Mouse (Mus musculus): ENCODE data around the gene Rasal1. TPM values are rescaled to one million over a fixed set of nuclear protein-coding genes. Genes with fewer than 3 reads are reported as not detected.
A peak's percentile ranks its signal among the peaks of the same experiment; 100 is the strongest.

Rasal1 gene
- polyA plus RNA-seq, 1 experiment from 2014 or later = not detected

DNA sequence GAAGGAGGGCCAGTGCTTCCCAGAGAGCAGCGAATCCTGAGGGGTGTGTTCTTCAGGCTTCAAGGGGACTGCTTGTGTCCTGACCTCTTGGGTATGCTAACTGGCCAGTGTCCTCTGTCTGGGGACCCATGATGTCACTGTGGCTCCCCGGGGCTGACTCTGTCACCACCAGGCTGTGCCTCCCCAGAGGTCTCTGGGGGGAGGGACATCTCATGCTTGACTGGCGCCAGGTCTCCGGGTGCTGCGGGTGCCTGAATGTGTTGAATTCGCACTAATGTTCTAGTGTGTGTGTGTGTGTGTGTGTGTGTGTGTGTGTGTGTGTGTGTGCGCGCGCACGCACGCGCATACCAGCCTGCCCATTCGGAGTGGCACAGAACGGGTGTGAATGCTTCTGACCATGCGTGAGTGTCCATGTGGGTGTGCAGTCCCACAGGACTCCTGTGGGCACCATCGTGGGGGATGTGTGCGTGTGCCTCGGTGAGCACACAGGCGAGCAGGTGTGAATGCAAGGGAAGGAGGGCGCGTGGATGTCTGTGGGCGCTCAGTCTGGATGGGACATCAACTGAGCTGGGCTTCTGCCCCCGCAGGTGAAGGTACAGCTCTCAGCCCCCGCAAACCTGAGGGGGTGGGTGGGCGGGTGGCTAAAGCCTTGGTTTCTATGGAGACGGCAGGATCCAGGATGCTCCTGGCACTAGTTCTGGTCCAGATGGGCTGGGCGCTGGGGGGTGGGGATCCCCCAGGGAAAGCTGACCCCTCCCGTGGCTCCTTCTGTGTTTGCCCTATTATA, 4.5 kb downstream of the Rasal1 start:
- no peak overlapping the region for H3K4me2 ChIP-seq
- no peak overlapping the region for H3K9ac ChIP-seq (ENCODE audit: low read length)
- H3K9me3 ChIP-seq (ENCODE audit: control insufficient read depth, low read length) = no peaks in the 10 kb centered on the region
- ATAC-seq (ENCODE audit: low FRiP score) (no peak), DNase-seq (ENCODE audit: low spot score, missing footprints) (peak; percentile 67)
- WGBS = 82% methylated on average over 28 of the region's 28 CpGs
- H3K4me1 ChIP-seq (ENCODE audit: control insufficient read depth, insufficient read depth, low read length) = peaks cover 6% of the 10 kb centered on the region
- no peak overlapping the region for H3K4me3 ChIP-seq (ENCODE audit: low read depth, low read length)
- H3K27ac ChIP-seq (ENCODE audit: low read depth, low read length) = no peak overlapping the region
- peaks cover 17% of the 10 kb centered on the region for H3K27me3 ChIP-seq (ENCODE audit: control insufficient read depth, insufficient read depth, low read length)
- H3K36me3 ChIP-seq (ENCODE audit: control insufficient read depth, insufficient read depth, low read length) = no peaks in the 10 kb centered on the region

DNA sequence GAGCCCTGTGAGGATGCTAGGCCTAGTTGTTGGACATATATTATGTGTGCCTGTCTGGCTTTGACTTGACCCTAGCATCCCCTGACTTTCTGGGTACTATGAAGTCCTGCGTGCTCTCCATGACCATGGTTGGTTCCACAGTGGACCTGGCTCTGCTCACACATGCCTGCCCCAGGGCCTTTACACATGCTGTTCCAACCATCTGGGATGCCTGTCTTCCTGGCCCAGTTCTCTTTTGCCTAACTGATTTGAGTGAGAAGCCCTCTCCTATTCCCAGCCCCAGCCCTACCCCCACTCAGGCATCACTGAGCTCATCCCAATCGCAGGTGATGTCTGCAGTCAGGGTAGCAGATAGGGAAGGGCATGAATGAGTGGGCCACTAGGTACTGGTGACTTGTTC, 5.3 kb downstream of the Rasal1 start:
- Histone ChIP-seq H3K36me3 (ENCODE audit: control insufficient read depth, insufficient read depth, low read length) (no peaks in the 10 kb centered on the region), H3K9me3 (ENCODE audit: control insufficient read depth, low read length) (no peaks in the 10 kb centered on the region), H3K4me1 (ENCODE audit: control insufficient read depth, insufficient read depth, low read length) (peaks cover 3% of the 10 kb centered on the region), H3K27ac (ENCODE audit: low read depth, low read length) (no peak overlapping the region), H3K27me3 (ENCODE audit: control insufficient read depth, insufficient read depth, low read length) (peaks cover 13% of the 10 kb centered on the region), H3K9ac (ENCODE audit: low read length) (no peak overlapping the region), H3K4me3 (ENCODE audit: low read depth, low read length) (no peak overlapping the region), H3K4me2 (no peak overlapping the region)
- 90% methylated on average over 2 of the region's 2 CpGs for WGBS
- ATAC-seq (ENCODE audit: low FRiP score) (no peak), DNase-seq (ENCODE audit: low spot score, missing footprints) (peak; percentile 35)

DNA sequence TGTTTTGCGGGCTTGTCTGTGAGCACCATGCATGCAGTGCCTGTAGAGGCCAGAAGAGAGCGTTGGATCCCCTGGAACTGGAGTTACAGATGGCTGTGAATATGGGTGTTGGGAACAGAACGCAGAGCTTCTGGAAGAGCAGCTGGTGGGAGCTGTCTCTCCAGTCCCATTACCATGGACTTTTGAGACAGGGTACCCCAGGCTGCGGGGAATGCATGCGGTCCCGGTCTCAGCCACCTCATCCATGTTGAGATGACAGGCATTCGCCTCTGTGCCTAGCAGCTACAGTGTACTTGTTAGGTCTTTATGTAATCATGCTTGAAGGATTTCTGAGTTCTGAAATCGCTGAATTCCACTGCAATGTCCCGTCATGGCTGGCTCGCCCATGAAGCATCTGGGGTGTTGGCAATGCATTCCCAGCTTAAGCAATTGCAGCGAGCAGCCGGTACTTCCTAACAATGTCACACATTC, 7.7 kb downstream of the Rasal1 start:
- H3K4me1 ChIP-seq (ENCODE audit: control insufficient read depth, insufficient read depth, low read length) = no peaks in the 10 kb centered on the region
- no peak overlapping the region for H3K4me2 ChIP-seq
- H3K9ac ChIP-seq (ENCODE audit: low read length) = no peak overlapping the region
- ATAC-seq (ENCODE audit: low FRiP score) (no peak), DNase-seq (ENCODE audit: low spot score, missing footprints) (peak; percentile 19)
- H3K36me3 ChIP-seq (ENCODE audit: control insufficient read depth, insufficient read depth, low read length) = no peaks in the 10 kb centered on the region
- no peak overlapping the region for H3K27ac ChIP-seq (ENCODE audit: low read depth, low read length)
- no peak overlapping the region for H3K4me3 ChIP-seq (ENCODE audit: low read depth, low read length)
- H3K9me3 ChIP-seq (ENCODE audit: control insufficient read depth, low read length) = no peaks in the 10 kb centered on the region
- 85% methylated on average over 12 of the region's 12 CpGs for WGBS
- no peaks in the 10 kb centered on the region for H3K27me3 ChIP-seq (ENCODE audit: control insufficient read depth, insufficient read depth, low read length)

DNA sequence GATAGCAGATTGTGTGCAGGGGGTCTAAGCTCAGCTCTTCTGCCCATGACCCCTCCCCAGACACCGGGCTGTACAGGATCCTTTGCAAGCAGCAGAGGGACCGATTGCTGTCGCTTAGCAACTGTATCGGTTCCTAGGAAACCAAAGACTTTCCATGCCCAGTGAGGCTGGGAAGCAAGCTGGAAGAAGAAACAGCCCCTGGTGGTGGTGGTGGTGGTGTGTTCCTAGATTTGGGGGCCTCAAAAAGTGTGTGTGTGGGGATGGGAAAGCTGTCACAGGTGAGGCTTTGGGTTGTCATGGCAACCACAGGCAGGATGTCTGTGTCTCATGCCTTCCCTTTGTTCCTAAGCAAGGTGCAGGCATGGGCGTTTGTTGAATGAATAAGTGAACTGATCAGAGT, 12.2 kb downstream of the Rasal1 start:
- whole genome bisulfite sequencing = 42% methylated on average over 5 of the region's 5 CpGs
- no peaks in the 10 kb centered on the region for H3K9me3 ChIP-seq (ENCODE audit: control insufficient read depth, low read length)
- H3K4me1 ChIP-seq (ENCODE audit: control insufficient read depth, insufficient read depth, low read length) = no peaks in the 10 kb centered on the region
- H3K4me2 ChIP-seq = no peak overlapping the region
- ATAC-seq (ENCODE audit: low FRiP score) (no peak), DNase-seq (ENCODE audit: low spot score, missing footprints) (no peak)
- H3K27ac ChIP-seq (ENCODE audit: low read depth, low read length) = no peak overlapping the region
- no peak overlapping the region for H3K9ac ChIP-seq (ENCODE audit: low read length)
- no peaks in the 10 kb centered on the region for H3K36me3 ChIP-seq (ENCODE audit: control insufficient read depth, insufficient read depth, low read length)
- no peaks in the 10 kb centered on the region for H3K27me3 ChIP-seq (ENCODE audit: control insufficient read depth, insufficient read depth, low read length)
- no peak overlapping the region for H3K4me3 ChIP-seq (ENCODE audit: low read depth, low read length)

DNA sequence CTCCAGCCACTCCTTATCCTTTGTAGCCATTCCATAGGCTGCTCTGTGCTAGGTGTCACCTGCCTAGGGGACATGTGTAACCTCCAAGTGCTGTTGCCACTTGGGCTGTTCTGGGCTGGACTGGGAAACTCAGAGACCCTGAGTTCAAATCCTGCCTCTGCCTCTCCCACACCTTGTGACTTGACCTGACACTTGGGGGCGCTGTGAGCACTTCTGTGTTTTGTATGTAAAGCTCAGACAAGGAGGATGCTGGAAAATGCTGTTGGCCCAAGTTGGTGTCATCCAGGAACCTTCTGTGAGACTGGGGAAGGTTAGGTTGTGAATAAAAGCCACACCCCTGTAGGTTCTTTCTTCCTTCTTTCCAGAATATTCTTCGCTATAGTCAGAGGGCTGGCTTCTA, 16.3 kb downstream of the Rasal1 start:
- no peak overlapping the region for H3K4me2 ChIP-seq
- WGBS = 61% methylated on average over 2 of the region's 2 CpGs
- no peaks in the 10 kb centered on the region for H3K9me3 ChIP-seq (ENCODE audit: control insufficient read depth, low read length)
- no peaks in the 10 kb centered on the region for H3K27me3 ChIP-seq (ENCODE audit: control insufficient read depth, insufficient read depth, low read length)
- DNase-seq (ENCODE audit: low spot score, missing footprints) = no peak
- H3K9ac ChIP-seq (ENCODE audit: low read length) = no peak overlapping the region
- H3K36me3 ChIP-seq (ENCODE audit: control insufficient read depth, insufficient read depth, low read length) = no peaks in the 10 kb centered on the region
- H3K4me1 ChIP-seq (ENCODE audit: control insufficient read depth, insufficient read depth, low read length) = no peaks in the 10 kb centered on the region
- no peak for ATAC-seq (ENCODE audit: low FRiP score)
- no peak overlapping the region for H3K4me3 ChIP-seq (ENCODE audit: low read depth, low read length)
- H3K27ac ChIP-seq (ENCODE audit: low read depth, low read length) = no peak overlapping the region

DNA sequence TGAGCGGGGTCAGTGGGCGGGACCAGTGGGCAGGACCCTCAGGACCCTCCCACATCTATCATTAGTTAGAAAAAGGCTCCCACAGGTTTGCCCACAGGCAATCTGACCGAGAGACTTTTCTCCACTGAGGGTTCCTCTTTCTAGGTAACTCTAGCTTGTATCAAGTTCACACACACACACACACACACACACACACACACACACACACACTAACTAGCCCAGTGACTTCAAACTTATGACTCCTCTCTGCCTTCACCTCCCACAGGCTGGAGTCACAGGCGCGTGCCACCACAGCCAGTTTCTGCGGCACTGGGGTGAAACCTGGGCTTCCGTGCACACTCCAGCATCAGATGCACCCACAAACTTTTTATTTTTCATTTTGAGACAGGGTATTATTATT, 20.1 kb downstream of the Rasal1 start:
- H3K27me3 ChIP-seq (ENCODE audit: control insufficient read depth, insufficient read depth, low read length) = no peaks in the 10 kb centered on the region
- no peak overlapping the region for H3K4me2 ChIP-seq
- DNase-seq (ENCODE audit: low spot score, missing footprints) (no peak), ATAC-seq (ENCODE audit: low FRiP score) (no peak)
- H3K27ac ChIP-seq (ENCODE audit: low read depth, low read length) = no peak overlapping the region
- H3K9me3 ChIP-seq (ENCODE audit: control insufficient read depth, low read length) = no peaks in the 10 kb centered on the region
- H3K36me3 ChIP-seq (ENCODE audit: control insufficient read depth, insufficient read depth, low read length) = no peaks in the 10 kb centered on the region
- no peaks in the 10 kb centered on the region for H3K4me1 ChIP-seq (ENCODE audit: control insufficient read depth, insufficient read depth, low read length)
- H3K9ac ChIP-seq (ENCODE audit: low read length) = no peak overlapping the region
- 72% methylated on average over 7 of the region's 7 CpGs for WGBS
- H3K4me3 ChIP-seq (ENCODE audit: low read depth, low read length) = no peak overlapping the region

DNA sequence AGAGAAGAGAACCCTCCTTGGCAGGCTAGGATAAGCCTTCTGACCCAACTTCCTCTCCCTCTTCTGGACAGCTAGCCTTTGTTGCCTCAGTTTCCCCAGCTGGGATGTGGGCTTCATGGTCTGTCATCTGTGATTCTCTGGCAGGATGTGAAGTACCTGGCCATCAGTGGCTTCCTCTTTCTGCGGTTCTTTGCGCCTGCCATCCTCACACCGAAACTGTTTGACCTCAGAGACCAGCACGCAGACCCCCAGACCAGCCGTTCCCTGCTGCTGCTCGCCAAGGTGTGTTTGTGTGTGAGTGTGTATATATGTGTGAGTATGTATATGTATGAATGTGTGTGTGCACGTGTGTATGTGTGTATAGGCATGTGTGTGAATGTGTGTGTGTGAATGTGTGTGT, 21.5 kb downstream of the Rasal1 start:
- Histone ChIP-seq H3K36me3 (ENCODE audit: control insufficient read depth, insufficient read depth, low read length) (no peaks in the 10 kb centered on the region), H3K27me3 (ENCODE audit: control insufficient read depth, insufficient read depth, low read length) (no peaks in the 10 kb centered on the region), H3K9me3 (ENCODE audit: control insufficient read depth, low read length) (no peaks in the 10 kb centered on the region), H3K9ac (ENCODE audit: low read length) (no peak overlapping the region), H3K4me2 (no peak overlapping the region), H3K27ac (ENCODE audit: low read depth, low read length) (no peak overlapping the region), H3K4me3 (ENCODE audit: low read depth, low read length) (no peak overlapping the region), H3K4me1 (ENCODE audit: control insufficient read depth, insufficient read depth, low read length) (no peaks in the 10 kb centered on the region)
- ATAC-seq (ENCODE audit: low FRiP score) (no peak), DNase-seq (ENCODE audit: low spot score, missing footprints) (no peak)
- 86% methylated on average over 7 of the region's 7 CpGs for WGBS

DNA sequence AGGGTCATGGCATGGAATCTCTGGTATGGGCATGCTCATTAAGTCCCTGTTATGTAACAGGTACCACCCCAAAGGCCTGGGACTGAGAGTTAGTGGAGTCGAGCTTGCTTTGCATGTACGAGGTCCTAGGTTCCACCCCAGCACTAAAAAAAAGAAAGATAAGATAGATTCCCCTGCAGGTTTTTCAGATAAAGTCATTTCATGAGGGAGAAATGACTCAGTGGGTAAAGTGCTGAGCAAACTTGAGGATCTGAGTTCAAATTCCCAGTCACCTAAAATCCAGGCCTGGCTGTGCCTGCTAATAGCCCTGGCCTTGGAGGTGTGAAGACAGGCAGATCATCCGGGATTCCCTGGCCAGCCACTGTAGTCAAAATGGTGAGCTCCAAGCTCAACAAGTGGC, 23.3 kb downstream of the Rasal1 start:
- no peak overlapping the region for H3K9ac ChIP-seq (ENCODE audit: low read length)
- no peaks in the 10 kb centered on the region for H3K36me3 ChIP-seq (ENCODE audit: control insufficient read depth, insufficient read depth, low read length)
- DNase-seq (ENCODE audit: low spot score, missing footprints) (no peak), ATAC-seq (ENCODE audit: low FRiP score) (no peak)
- no peak overlapping the region for H3K27ac ChIP-seq (ENCODE audit: low read depth, low read length)
- H3K4me3 ChIP-seq (ENCODE audit: low read depth, low read length) = no peak overlapping the region
- WGBS = 76% methylated on average over 3 of the region's 3 CpGs
- H3K4me1 ChIP-seq (ENCODE audit: control insufficient read depth, insufficient read depth, low read length) = no peaks in the 10 kb centered on the region
- no peaks in the 10 kb centered on the region for H3K9me3 ChIP-seq (ENCODE audit: control insufficient read depth, low read length)
- no peaks in the 10 kb centered on the region for H3K27me3 ChIP-seq (ENCODE audit: control insufficient read depth, insufficient read depth, low read length)
- H3K4me2 ChIP-seq = no peak overlapping the region

DNA sequence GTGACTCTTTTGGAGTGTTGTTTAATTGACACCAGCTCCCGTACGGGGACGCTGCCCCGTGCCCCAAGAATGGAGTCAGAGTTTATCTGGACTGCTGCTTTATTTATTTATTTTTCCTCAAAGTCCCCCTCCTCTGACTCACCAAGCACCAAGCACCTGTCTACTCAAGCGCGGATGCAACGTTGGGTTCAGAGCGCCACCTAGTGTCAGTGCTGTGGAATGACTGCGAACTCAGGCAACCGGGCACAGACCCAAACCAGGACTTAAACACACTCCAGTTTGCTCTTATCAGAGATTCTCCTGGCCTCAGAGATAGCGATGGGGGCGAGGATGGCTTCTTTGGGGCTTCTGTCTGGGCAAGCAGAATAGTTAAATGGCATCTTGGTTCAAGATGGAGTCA, 25.0 kb downstream of the Rasal1 start:
- no peaks in the 10 kb centered on the region for H3K9me3 ChIP-seq (ENCODE audit: control insufficient read depth, low read length)
- H3K27ac ChIP-seq (ENCODE audit: low read depth, low read length) = no peak overlapping the region
- no peak overlapping the region for H3K4me2 ChIP-seq
- WGBS = 10% methylated on average over 12 of the region's 12 CpGs
- H3K4me3 ChIP-seq (ENCODE audit: low read depth, low read length) = no peak overlapping the region
- no peaks in the 10 kb centered on the region for H3K27me3 ChIP-seq (ENCODE audit: control insufficient read depth, insufficient read depth, low read length)
- no peaks in the 10 kb centered on the region for H3K36me3 ChIP-seq (ENCODE audit: control insufficient read depth, insufficient read depth, low read length)
- DNase-seq (ENCODE audit: low spot score, missing footprints) (peak; percentile 92), ATAC-seq (ENCODE audit: low FRiP score) (no peak)
- H3K9ac ChIP-seq (ENCODE audit: low read length) = no peak overlapping the region
- H3K4me1 ChIP-seq (ENCODE audit: control insufficient read depth, insufficient read depth, low read length) = no peaks in the 10 kb centered on the region

All from midbrain, embryonic 11.5 days (tissue).